ENCODE assay signal across 23 mouse cellular contexts in the genomic region with DNA sequence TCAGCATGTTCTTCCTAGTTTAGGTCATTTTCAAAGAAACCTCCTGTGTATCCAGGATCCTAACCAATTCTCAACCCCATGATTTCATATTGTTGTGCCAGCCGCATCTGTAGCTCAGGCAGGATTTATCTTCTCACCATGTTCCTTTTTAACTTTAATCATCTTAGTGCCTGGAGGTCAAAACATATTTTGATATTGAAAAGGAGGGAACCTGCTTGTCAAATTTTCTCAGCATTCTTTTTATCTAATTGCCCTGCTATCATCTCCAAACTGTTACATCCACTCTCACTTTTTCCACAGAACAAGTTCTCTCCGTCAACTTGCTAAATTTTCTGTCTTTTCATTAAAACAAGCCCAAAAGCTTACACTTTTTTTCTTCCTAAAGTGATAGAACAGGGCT. TPM values are rescaled to one million over a fixed set of nuclear protein-coding genes. Genes with fewer than 3 reads are reported as not detected.
DNase-seq lines count a peak whose midpoint lies in the region; TF ChIP-seq lines count a peak whose summit lies in the region.
"Had no signal": no experiment of that assay in that cellular context is flagged by ENCODE, and none has a peak within 500 bp of the region (broad histone marks: within the 10 kb centered on the region; RNA-seq: fewer than 3 reads in every experiment).

No protein-coding gene starts in this region.

- TF ChIP-seq CTCF in MEL (IDR thresholded peaks at IDR 0.05 in 2 of 3, conservative IDR thresholded peaks at IDR 0.05 in 1 of 3; ENCODE audit: control insufficient read depth in 1 of 3, insufficient read depth in 1 of 3, low read depth in 2 of 3, low read length in 3 of 3, poor library complexity in 1 of 3, severe bottlenecking in 1 of 3), result no peak
- TF ChIP-seq CTCF in left cerebral cortex, adult 2 months (IDR thresholded peaks at IDR 0.05), result no peak

- H3K4me3 ChIP-seq in MEL (ENCODE audit: control insufficient read depth in 1 of 2, insufficient read depth in 1 of 2, low read depth in 2 of 2, low read length in 2 of 2), result no peak overlapping the region
- no peak overlapping the region for H3K4me3 ChIP-seq in left cerebral cortex, adult 2 months

- no peaks in the 10 kb centered on the region for H3K79me2 ChIP-seq in MEL (ENCODE audit: control insufficient read depth, insufficient read depth, low read length, poor library complexity)

- no peaks in the 10 kb centered on the region for H3K27me3 ChIP-seq in MEL (ENCODE audit: control insufficient read depth in 1 of 2, insufficient read depth in 2 of 2, low read length in 2 of 2)
- H3K27me3 ChIP-seq: CH12.LX, Patski had no signal

- H3K27ac ChIP-seq in MEL (ENCODE audit: control insufficient read depth, low read depth, low read length), result no peak overlapping the region
- no peak overlapping the region for H3K27ac ChIP-seq in left cerebral cortex, adult 2 months

- H3K9ac ChIP-seq in MEL (ENCODE audit: control insufficient read depth, low read depth, low read length, poor library complexity, severe bottlenecking), result no peak overlapping the region

- intact Hi-C loops in left cerebral cortex, adult 2 months (cut with DNase I), result no loop called here

- DNase-seq in MEL (ENCODE audit: low read depth, low spot score), result peak; percentile 49
- DNase-seq in left cerebral cortex, adult 2 months (ENCODE audit: extremely low spot score in 1 of 2, low spot score in 2 of 2), result no peak
- DNase-seq: adrenal gland, adult 2 months; adrenal gland, adult 8-10 months; adrenal gland, postnatal 10 days; adrenal gland, postnatal 14 days; adrenal gland, postnatal 25 days; adrenal gland, postnatal 36 days; B cell, adult 2 months; cerebellum, adult 11 months; cerebellum, adult 11-12 months; cerebellum, adult 18-20 months; cerebellum, adult 2 months; cerebellum, adult 8-10 months had no signal

- H3K4me1 ChIP-seq in MEL (ENCODE audit: control insufficient read depth in 1 of 2, insufficient read depth in 2 of 2, low read length in 2 of 2), result peaks cover 11 to 17% of the 10 kb centered on the region in 2 experiments

- peaks cover 0 to 16% of the 10 kb centered on the region in 2 experiments; a peak in 2 of 4 replicates for H3K36me3 ChIP-seq in MEL (ENCODE audit: control insufficient read depth in 1 of 2, insufficient read depth in 2 of 2, low read length in 2 of 2)
- H3K36me3 ChIP-seq: G1E had no signal

- peak; percentile 83 to 94 for TF ChIP-seq EP300 in MEL (IDR thresholded peaks at IDR 0.05; ENCODE audit: low read depth in 1 of 2, low read length in 2 of 2)

- no peak for TF ChIP-seq RAD21 in MEL (IDR thresholded peaks at IDR 0.05; ENCODE audit: low read depth, low read length)

- TF ChIP-seq POLR2A in MEL (IDR thresholded peaks at IDR 0.05; ENCODE audit: control insufficient read depth in 1 of 2, insufficient read depth in 1 of 2, low read depth in 1 of 2, low read length in 2 of 2, poor library complexity in 1 of 2), result no peak

- H3K9me3 ChIP-seq in MEL (replicated peaks; ENCODE audit: insufficient read depth, low read length), result no peaks in the 10 kb centered on the region

TF ChIP-seq in MEL, 35 proteins besides CTCF, POLR2A, EP300 and RAD21:
- peak; percentile 55 for TF ChIP-seq ETS1 (IDR thresholded peaks at IDR 0.05; ENCODE audit: low read depth, low read length)
- no peak for TF ChIP-seq CHD2 (IDR thresholded peaks at IDR 0.05; ENCODE audit: low read length)
- no peak for TF ChIP-seq BHLHE40 (IDR thresholded peaks at IDR 0.05; ENCODE audit: borderline replicate concordance, low read depth, low read length)
- TF ChIP-seq JUND (IDR thresholded peaks at IDR 0.05; ENCODE audit: low read depth, low read length), result no peak
- 0 out of 2 replicates have a peak, but pooled peaks have one; percentile 27 for TF ChIP-seq MXI1 (IDR thresholded peaks at IDR 0.05; ENCODE audit: low read depth, low read length)
- peak; percentile 85 for TF ChIP-seq GATA1 (IDR thresholded peaks at IDR 0.05; ENCODE audit: low read depth, low read length)
- no peak for TF ChIP-seq USF1 (IDR thresholded peaks at IDR 0.05; ENCODE audit: low read depth, low read length)
- TF ChIP-seq TCF12 (IDR thresholded peaks at IDR 0.05; ENCODE audit: low read depth, low read length), result peak; percentile 82
- peak; percentile 58; the same call in 1 of the 2 replicates for TF ChIP-seq SIN3A (IDR thresholded peaks at IDR 0.05; ENCODE audit: low read length)
- TF ChIP-seq MAZ (IDR thresholded peaks at IDR 0.05; ENCODE audit: low read depth, low read length), result no peak
- no peak for TF ChIP-seq ZMIZ1 (IDR thresholded peaks at IDR 0.05; ENCODE audit: low read depth, low read length)
- no peak for TF ChIP-seq KAT2A (conservative IDR thresholded peaks at IDR 0.05; ENCODE audit: low read depth, low read length)
- TF ChIP-seq MEF2A (IDR thresholded peaks at IDR 0.05; ENCODE audit: extremely low read depth, insufficient replicate concordance, low read depth, low read length, poor library complexity, severe bottlenecking), result no peak
- no peak for TF ChIP-seq ZKSCAN1 (IDR thresholded peaks at IDR 0.05; ENCODE audit: low read depth, low read length)
- peak; percentile 25; the same call in 1 of the 2 replicates for TF ChIP-seq MYB (IDR thresholded peaks at IDR 0.05; ENCODE audit: low read depth, low read length)
- no peak for TF ChIP-seq MAX (IDR thresholded peaks at IDR 0.05; ENCODE audit: low read length)
- TF ChIP-seq RCOR1 (IDR thresholded peaks at IDR 0.05; ENCODE audit: low read depth, low read length), result peak; percentile 56; the same call in 1 of the 2 replicates

RNA-seq across cellular contexts. Expression of a gene that starts 9.4 kb away (rescaled TPM):
- total RNA-seq in MEL (2012; rRNA removed), result not detected in 2 replicates
- not detected for polyA plus RNA-seq in MEL (2012; ENCODE audit: insufficient read depth in 1 of 2, insufficient read length in 2 of 2, low read depth in 1 of 2, low replicate concordance in 2 of 2, missing spikeins in 1 of 2)
- total RNA-seq in left cerebral cortex, adult 2 months (2021), result not detected
- total RNA-seq: adrenal gland, adult 18-20 months; adrenal gland, adult 2 months; adrenal gland, adult 8-10 months; adrenal gland, postnatal 10 days; adrenal gland, postnatal 14 days; adrenal gland, postnatal 25 days; adrenal gland, postnatal 36 days; adrenal gland, postnatal 4 days; CH12.LX; ES-E14 had no signal
- polyA plus RNA-seq: activated CD4-positive, CD25-positive, alpha-beta regulatory T cell, adult 4 months; adrenal gland, adult 2 months; C2C12; CD4-positive, CD25-positive, alpha-beta regulatory T cell, adult 4 months; cerebellum, adult 2 months; G1E; Patski had no signal
